Mouse (Mus musculus) CH12.LX (cell line): ENCODE data around the gene Fam160a1. TPM values are rescaled to one million over a fixed set of nuclear protein-coding genes. Genes with fewer than 3 reads are reported as not detected.

Source experiments
- DNase-seq: peaks from one replicate; pipeline ENCODE4 v3.0.0-alpha.2; 2013; ENCODE audit errors: extremely low read depth
- H3K27ac ChIP-seq: 2 replicates; pipeline ENCODE4 v1.5.1; 2012; ENCODE audit warnings: low read depth, mild to moderate bottlenecking, control low read depth, moderate library complexity; ENCODE audit not compliant: insufficient read depth
- H3K27me3 ChIP-seq: replicated peaks from 2 replicates; pipeline ENCODE3; 2012; ENCODE audit warnings: inconsistent platforms
- H3K36me3 ChIP-seq, 2 experiments: replicated peaks in 1 of 2; 2 replicates each; pipeline versions ENCODE3 to v1.6.1; 2012; ENCODE audit warnings: inconsistent platforms in 1 of 2, low read length in 1 of 2, mild to moderate bottlenecking in 1 of 2, mixed read lengths in 1 of 2, moderate library complexity in 1 of 2; ENCODE audit not compliant: control insufficient read depth in 1 of 2, insufficient read depth in 1 of 2
- H3K4me1 ChIP-seq, 2 experiments: 2 replicates each; pipeline ENCODE4 v1.6.1; 2012; ENCODE audit warnings: inconsistent platforms in 1 of 2, moderate library complexity in 1 of 2; ENCODE audit not compliant: insufficient read depth in 2 of 2, control insufficient read depth in 1 of 2
- H3K4me2 ChIP-seq: 2 replicates; pipeline ENCODE4 v1.6.1; 2012; ENCODE audit warnings: low read depth, mild to moderate bottlenecking, control low read depth; ENCODE audit not compliant: poor library complexity, insufficient read depth, severe bottlenecking
- H3K4me3 ChIP-seq, 3 experiments: fragments of 150-350 bp in 1 of 3; sonication (generic) in 1 of 3; replicated peaks in 1 of 3; 2 replicates each; pipeline versions ENCODE3 to v1.5.1; 2011 to 2012; ENCODE audit warnings: low read depth in 2 of 3, low read length in 2 of 3, mild to moderate bottlenecking in 2 of 3, moderate library complexity in 2 of 3, control low read depth in 1 of 3, improper control_type of control experiment in 1 of 3, inconsistent platforms in 1 of 3, mixed read lengths in 1 of 3; ENCODE audit not compliant: poor library complexity in 1 of 3
- H3K79me2 ChIP-seq: replicated peaks from 2 replicates; pipeline ENCODE4 v1.6.1; 2012; ENCODE audit warnings: mild to moderate bottlenecking, moderate library complexity; ENCODE audit not compliant: control insufficient read depth, poor library complexity, insufficient read depth, severe bottlenecking; ENCODE audit errors: extremely low read depth
- H3K9ac ChIP-seq: 2 replicates; pipeline ENCODE4 v1.6.1; 2012; ENCODE audit warnings: low read depth, mild to moderate bottlenecking, control low read depth, moderate library complexity; ENCODE audit not compliant: insufficient read depth
- H3K9me3 ChIP-seq: replicated peaks from 2 replicates; pipeline ENCODE3; 2012; ENCODE audit warnings: low read length, inconsistent platforms, mixed read lengths
- BHLHE40 ChIP-seq: IDR thresholded peaks from 2 replicates; pipeline ENCODE4 v1.6.1; 2011; ENCODE audit warnings: mild to moderate bottlenecking, low read depth, low read length, improper control_type of control experiment
- CHD2 ChIP-seq: IDR thresholded peaks from 2 replicates; pipeline ENCODE4 v1.6.1; 2011; ENCODE audit warnings: low read length, improper control_type of control experiment
- E2F4 ChIP-seq: IDR thresholded peaks from 2 replicates; pipeline ENCODE4 v1.6.1; 2011; ENCODE audit warnings: low read depth, low read length, improper control_type of control experiment; ENCODE audit not compliant: insufficient replicate concordance
- EP300 ChIP-seq: IDR thresholded peaks from 2 replicates; pipeline ENCODE4 v1.6.1; 2011; ENCODE audit warnings: low read length, improper control_type of control experiment
- HCFC1 ChIP-seq: IDR thresholded peaks from 2 replicates; pipeline ENCODE4 v1.6.1; 2012; ENCODE audit warnings: low read depth, mild to moderate bottlenecking, inconsistent platforms, low read length, improper control_type of control experiment
- JUN ChIP-seq: IDR thresholded peaks from 2 replicates; pipeline ENCODE4 v1.6.1; 2011; ENCODE audit warnings: low read depth, mild to moderate bottlenecking, low read length, improper control_type of control experiment, moderate library complexity; ENCODE audit not compliant: insufficient read depth
- MAFK ChIP-seq: IDR thresholded peaks from 2 replicates; pipeline ENCODE4 v1.6.1; 2011; ENCODE audit warnings: low read length, improper control_type of control experiment; ENCODE audit not compliant: insufficient replicate concordance
- MAX ChIP-seq: IDR thresholded peaks from 2 replicates; pipeline ENCODE4 v1.6.1; 2011; ENCODE audit warnings: low read length, improper control_type of control experiment
- MEF2A ChIP-seq: IDR thresholded peaks from 2 replicates; pipeline ENCODE4 v1.6.1; 2014; ENCODE audit warnings: low read depth, mild to moderate bottlenecking, inconsistent platforms, low read length, improper control_type of control experiment, borderline replicate concordance
- MYC ChIP-seq: IDR thresholded peaks from 2 replicates; pipeline ENCODE4 v1.6.1; 2011; ENCODE audit warnings: low read depth, mild to moderate bottlenecking, improper control_type of control experiment, low read length
- NRF1 ChIP-seq: IDR thresholded peaks from 2 replicates; pipeline ENCODE4 v1.6.1; 2014; ENCODE audit warnings: low read depth, mild to moderate bottlenecking, inconsistent platforms, low read length, improper control_type of control experiment, moderate library complexity
- PAX5 ChIP-seq: IDR thresholded peaks from 2 replicates; pipeline ENCODE4 v1.6.1; 2012; ENCODE audit warnings: low read length, inconsistent platforms, mixed read lengths
- POLR2A ChIP-seq: IDR thresholded peaks from 2 replicates; pipeline ENCODE4 v1.6.1; 2011; ENCODE audit warnings: low read depth, mild to moderate bottlenecking, improper control_type of control experiment, low read length
- POLR2AphosphoS2 ChIP-seq: IDR thresholded peaks from 2 replicates; pipeline ENCODE4 v1.6.1; 2011; ENCODE audit warnings: low read depth, low read length, improper control_type of control experiment
- SIN3A ChIP-seq: IDR thresholded peaks from 2 replicates; pipeline ENCODE4 v1.6.1; 2012; ENCODE audit warnings: low read length, improper control_type of control experiment, inconsistent platforms
- TBP ChIP-seq: conservative IDR thresholded peaks from 2 replicates; pipeline ENCODE4 v1.6.1; 2011; ENCODE audit warnings: low read depth, low read length, improper control_type of control experiment
- TCF12 ChIP-seq: IDR thresholded peaks from 2 replicates; pipeline ENCODE4 v1.6.1; 2014; ENCODE audit warnings: low read depth, mild to moderate bottlenecking, inconsistent platforms, low read length, improper control_type of control experiment
- ZC3H11A ChIP-seq: IDR thresholded peaks from 2 replicates; pipeline ENCODE4 v1.6.1; 2012; ENCODE audit warnings: low read depth, mild to moderate bottlenecking, inconsistent platforms, low read length, improper control_type of control experiment
- ZKSCAN1 ChIP-seq: IDR thresholded peaks from 2 replicates; pipeline ENCODE4 v1.6.1; 2012; ENCODE audit warnings: low read depth, inconsistent platforms, low read length, improper control_type of control experiment, borderline replicate concordance
- ZMIZ1 ChIP-seq: IDR thresholded peaks from 2 replicates; pipeline ENCODE4 v1.6.1; 2012; ENCODE audit warnings: low read depth, mild to moderate bottlenecking, inconsistent platforms, low read length, improper control_type of control experiment
- ZNF384 ChIP-seq: IDR thresholded peaks from 2 replicates; pipeline ENCODE4 v1.6.1; 2012; ENCODE audit warnings: low read depth, low read length, improper control_type of control experiment, inconsistent platforms
- dilution Hi-C: fragments of 300-500 bp; cut with MboI; formaldehyde crosslinking; loops from 2 replicates; pipeline ENCODE4 v1.14.3; 2020; ENCODE audit warnings: low sequenced_read_pairs; ENCODE audit not compliant: extremely low pct_unique_long_range_greater_than_20kb, extremely low pct_ligation_motif_present
- in situ Hi-C: fragments of 300-500 bp; cut with MboI; formaldehyde crosslinking; loops from 3 replicates; pipeline ENCODE4 v1.14.3; 2019; ENCODE audit warnings: low sequenced_read_pairs, low pct_ligation_motif_present, low pct_unique_long_range_greater_than_20kb, mixed read lengths
- polyA plus RNA-seq: library from polyadenylated mRNA; unstranded; fragments of >175 nt; gene quantifications from 2 replicates; pipeline ENCODE4 v1.2.1, GENCODE M21; 2012; ENCODE audit warnings: low read depth; ENCODE audit not compliant: insufficient read length
- total RNA-seq, 2 experiments: library from RNA; depleted of rRNA; stranded (reverse); fragments of 300-350 nt in 1 of 2; fragments of >200 nt in 1 of 2; gene quantifications; 2 replicates each; pipeline ENCODE4 v1.2.3; 2012 to 2014

Gene Fam160a1
- total and polyA plus RNA-seq, 3 experiments: 0.17 to 0.41 (median 0.20) TPM

- in situ Hi-C loops: no loop called here
- H3K27me3 ChIP-seq: no peaks in the 10 kb centered on the region
- no peak overlapping the region for H3K4me2 ChIP-seq
- TF ChIP-seq ZKSCAN1 (no peak), MEF2A (no peak), TBP (no peak), TCF12 (no peak), NRF1 (no peak), ZMIZ1 (no peak), JUN (no peak), EP300 (no peak), HCFC1 (no peak), MAFK (no peak), PAX5 (no peak), MAX (no peak), POLR2A (no peak), POLR2AphosphoS2 (no peak), ZNF384 (no peak), BHLHE40 (no peak), CHD2 (no peak), E2F4 (no peak), SIN3A (no peak), ZC3H11A (no peak)
- TF ChIP-seq, all 38 proteins: peak for 0
- Histone ChIP-seq H3K9me3 (no peaks in the 10 kb centered on the region), H3K27ac (no peak overlapping the region), H3K4me3 (no peak overlapping the region), H3K79me2 (no peaks in the 10 kb centered on the region), H3K4me1 (0 out of 4 replicates have a peak, but pooled peaks cover 3% of the 10 kb centered on the region in 2 experiments), H3K9ac (no peak overlapping the region), H3K36me3 (no peaks in the 10 kb centered on the region)
- no peak for DNase-seq
- dilution Hi-C loops: no loop called here
Observed at GRCm38 (mm10) chr3:85859311-85859710, 42.2 kb upstream of the Fam160a1 start.

GRCm38 (mm10) chr3:85858140-85859135 is 41.3 kb upstream of the Fam160a1 start:
- Histone ChIP-seq H3K4me2 (no peak overlapping the region), H3K9ac (no peak overlapping the region), H3K4me3 (no peak overlapping the region), H3K27ac (no peak overlapping the region), H3K9me3 (no peaks in the 10 kb centered on the region), H3K27me3 (no peaks in the 10 kb centered on the region), H3K4me1 (0 out of 4 replicates have a peak, but pooled peaks cover 3% of the 10 kb centered on the region in 2 experiments), H3K79me2 (no peaks in the 10 kb centered on the region), H3K36me3 (no peaks in the 10 kb centered on the region)
- in situ Hi-C loops (no loop called here), dilution Hi-C loops (no loop called here)
- TF ChIP-seq POLR2A (no peak), MYC (no peak), EP300 (no peak), HCFC1 (no peak)
- no peak for DNase-seq
